Mouse (Mus musculus) olfactory bulb, adult 2 months (tissue): ENCODE results near the gene Necab3. TPM values are rescaled to one million over a fixed set of nuclear protein-coding genes. Genes with fewer than 3 reads are reported as not detected.
A peak's percentile ranks its signal among the peaks of the same experiment; 100 is the strongest.

ENCODE experiments used
- H3K27ac ChIP-seq: fragments of 200-500 bp; 2 replicates; pipeline ENCODE4 v1.5.1; 2012; ENCODE audit warnings: low read depth, low read length; ENCODE audit not compliant: insufficient read depth
- H3K4me1 ChIP-seq: fragments of 200-500 bp; 2 replicates; pipeline ENCODE4 v1.6.1; 2012; ENCODE audit warnings: low read length; ENCODE audit not compliant: control insufficient read depth, insufficient read depth
- H3K4me3 ChIP-seq: fragments of 200-500 bp; 2 replicates; pipeline ENCODE4 v1.5.1; 2012; ENCODE audit warnings: mild to moderate bottlenecking, low read depth, low read length, moderate library complexity; ENCODE audit not compliant: insufficient read depth
- CTCF ChIP-seq: fragments of 200-500 bp; IDR thresholded peaks from 2 replicates; pipeline ENCODE4 v1.5.1; 2012; ENCODE audit warnings: low read depth, mild to moderate bottlenecking, low read length, moderate library complexity; ENCODE audit not compliant: insufficient read depth
- POLR2A ChIP-seq: fragments of 200-500 bp; IDR thresholded peaks from 2 replicates; pipeline ENCODE4 v1.6.1; 2012; ENCODE audit warnings: mild to moderate bottlenecking, low read depth, low read length, moderate library complexity; ENCODE audit not compliant: insufficient read depth
- WGBS: fragments of 180-500 bp; shearing (Covaris S2); methylation state at CpG from one replicate; pipeline ENCODE4 v1.1.7; 2018; 5-methylcytosine and 5-hydroxymethylcytosine counted together
- polyA plus RNA-seq: library from polyadenylated mRNA; stranded (reverse); fragments of >200 nt; gene quantifications from 2 replicates; pipeline ENCODE4 v1.2.4, GENCODE M21; 2012; ENCODE audit warnings: low replicate concordance; ENCODE audit not compliant: missing spikeins, insufficient read depth, insufficient read length

The Necab3 gene
- polyA plus RNA-seq, 1 experiment, result not detected

DNA sequence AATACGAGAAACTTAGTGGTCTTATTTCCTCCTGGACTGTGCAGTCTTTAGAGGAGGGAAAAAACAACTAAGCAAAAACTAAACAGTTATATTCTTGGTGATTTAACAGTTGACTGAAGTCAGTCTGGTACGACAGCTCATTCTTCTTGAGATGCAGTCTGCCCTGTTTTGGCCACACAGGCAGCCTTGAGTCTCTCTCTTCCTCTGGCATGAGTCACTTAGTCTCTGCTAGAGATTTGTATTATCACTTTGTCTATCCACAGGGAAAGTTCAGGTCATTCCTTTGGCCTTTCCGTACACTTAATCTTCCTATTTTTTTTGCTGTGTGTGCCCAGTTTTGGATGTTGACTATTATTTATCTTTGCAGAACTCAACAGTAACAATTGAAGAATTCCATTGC lies 48.5 kb downstream of the Necab3 start:
- Histone ChIP-seq H3K4me1 (peaks cover 7% of the 10 kb centered on the region), H3K27ac (no peak overlapping the region), H3K4me3 (no peak overlapping the region)
- TF ChIP-seq CTCF, result no peak
- no peak for TF ChIP-seq POLR2A
- 66% methylated on average over 3 of the region's 3 CpGs for WGBS

DNA sequence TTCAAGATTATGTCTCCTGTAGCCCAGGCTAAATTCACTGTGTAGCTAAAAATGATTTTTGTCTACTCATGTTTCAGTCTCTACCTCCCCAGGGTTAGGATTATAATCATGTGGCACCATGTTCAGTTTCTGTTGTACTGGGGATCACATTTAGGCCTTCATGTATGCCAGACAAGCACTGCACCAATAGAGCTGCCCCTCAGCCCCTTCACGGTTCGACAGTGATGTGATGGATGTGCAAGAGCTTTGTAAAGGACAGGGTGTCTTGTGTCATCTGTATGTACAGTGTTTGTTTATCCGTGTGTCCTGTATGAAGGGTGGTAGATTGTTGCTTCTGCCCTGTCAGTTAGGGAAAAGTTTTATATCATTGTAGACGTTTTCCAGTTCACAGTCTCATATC lies 50.2 kb downstream of the Necab3 start:
- Histone ChIP-seq H3K4me1 (peaks cover 7% of the 10 kb centered on the region), H3K4me3 (no peak overlapping the region), H3K27ac (no peak overlapping the region)
- TF ChIP-seq POLR2A, result no peak
- TF ChIP-seq CTCF, result no peak
- WGBS, result 82% methylated on average over 4 of the region's 4 CpGs

DNA sequence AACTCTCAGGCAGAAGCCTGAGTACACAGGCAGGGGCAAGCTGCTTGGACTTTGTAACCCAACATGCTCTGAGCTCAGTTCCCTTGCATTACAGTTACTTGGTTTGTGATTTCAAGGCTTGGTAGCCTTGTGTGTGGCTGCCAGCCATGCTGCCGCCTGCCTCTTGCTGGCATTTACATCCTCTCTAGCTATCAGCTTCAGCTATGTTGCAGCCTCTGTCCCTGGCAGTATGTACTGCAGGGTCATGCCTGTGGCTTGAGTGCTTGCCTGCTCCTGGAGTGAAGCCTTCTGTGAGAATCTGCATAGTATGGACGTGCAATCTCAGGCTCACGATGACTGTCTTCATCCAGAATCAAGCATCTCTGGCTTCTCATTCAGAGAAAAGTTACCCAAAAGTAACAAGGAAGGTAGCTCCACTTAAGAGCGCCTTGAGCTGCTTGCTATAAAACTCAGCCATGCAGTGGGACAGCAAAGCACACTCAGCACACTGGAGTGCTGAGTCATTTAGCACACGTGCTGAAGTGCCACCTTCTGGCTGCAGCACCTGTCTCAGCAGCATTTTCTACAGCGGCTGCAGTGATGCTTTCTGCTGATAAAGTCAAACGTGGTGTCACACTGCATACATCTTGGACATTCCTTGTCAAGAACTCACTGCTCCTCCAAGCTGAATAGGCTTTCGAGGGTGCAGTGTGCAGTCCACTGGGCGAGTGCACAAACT lies 51.0 kb downstream of the Necab3 start:
- Histone ChIP-seq H3K4me1 (peaks cover 7% of the 10 kb centered on the region), H3K27ac (0 out of 2 replicates have a peak overlapping the region, but pooled peaks have one; percentile 12), H3K4me3 (no peak overlapping the region)
- no peak for TF ChIP-seq POLR2A
- no peak for TF ChIP-seq CTCF
- 54% methylated on average over 9 of the region's 9 CpGs for WGBS

DNA sequence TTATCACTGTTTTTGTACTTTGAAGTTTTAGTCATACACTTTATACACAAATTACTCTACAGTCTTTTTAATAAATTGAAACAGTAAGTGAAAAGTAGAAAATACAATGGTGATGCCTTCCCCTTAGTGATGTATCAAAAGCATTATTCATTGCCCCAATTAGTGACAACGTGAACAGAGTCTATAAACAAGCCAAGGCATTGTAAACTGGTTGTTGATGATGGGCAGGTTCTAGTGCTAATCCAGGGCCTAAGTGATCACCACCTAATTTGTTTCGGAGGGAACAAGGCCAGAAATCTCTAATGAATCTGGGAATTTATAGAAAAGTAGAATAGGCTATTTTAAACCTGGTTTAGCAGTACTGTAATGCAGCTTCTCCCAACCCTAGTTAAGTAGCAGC lies 51.6 kb downstream of the Necab3 start:
- Histone ChIP-seq H3K4me1 (peaks cover 7% of the 10 kb centered on the region), H3K27ac (no peak overlapping the region), H3K4me3 (no peak overlapping the region)
- 32% methylated on average over 2 of the region's 2 CpGs for WGBS
- TF ChIP-seq POLR2A (no peak), CTCF (no peak)

DNA sequence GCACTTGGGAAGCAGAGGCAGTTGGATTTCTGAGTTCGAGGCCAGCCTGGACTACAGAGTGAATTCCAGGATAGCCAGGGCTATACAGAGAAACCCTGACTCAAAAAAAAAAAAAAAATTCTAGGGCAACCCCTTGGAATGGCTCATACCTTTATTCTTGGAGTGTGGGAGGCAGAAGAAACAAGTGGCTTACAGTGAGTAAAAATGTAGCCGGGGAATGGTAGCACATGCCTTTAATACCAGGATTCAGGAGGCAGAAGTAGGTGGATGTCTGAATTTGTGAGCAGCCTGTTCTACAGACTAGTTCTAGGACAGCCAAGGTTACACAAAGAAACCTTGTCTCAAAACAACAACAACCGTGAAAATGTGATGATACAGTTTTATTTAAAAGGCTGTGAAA lies 57.9 kb downstream of the Necab3 start:
- 64% methylated on average over 3 of the region's 3 CpGs for WGBS
- H3K27ac ChIP-seq, result no peak overlapping the region
- TF ChIP-seq CTCF (no peak), POLR2A (no peak)
- H3K4me1 ChIP-seq, result no peaks in the 10 kb centered on the region; the same call in 1 of the 2 replicates
- H3K4me3 ChIP-seq, result no peak overlapping the region

DNA sequence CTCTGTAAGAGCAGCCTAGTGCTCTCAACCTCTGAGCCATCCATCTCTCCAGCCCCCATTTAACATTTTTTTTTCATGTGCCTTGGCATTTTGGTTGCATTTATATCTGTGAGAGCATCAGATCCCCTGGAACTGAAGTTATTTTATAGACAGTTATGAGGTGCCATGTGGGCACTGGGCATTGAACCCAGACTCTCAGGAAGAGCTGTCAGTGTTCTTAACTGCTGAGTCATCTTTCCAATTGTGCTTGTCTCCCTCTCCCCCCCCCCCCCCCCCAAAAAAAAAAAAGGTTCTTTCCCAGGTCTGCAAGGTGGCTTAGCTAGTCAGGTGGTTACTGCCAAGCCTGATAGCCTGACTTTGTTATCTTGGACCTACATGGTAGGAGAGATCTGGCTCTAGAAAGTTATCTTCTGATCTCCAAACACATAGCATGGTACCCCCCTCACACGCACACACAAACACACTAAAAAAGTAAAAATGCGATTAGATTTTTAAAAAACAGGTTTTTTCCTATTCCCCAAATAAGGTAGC lies 58.9 kb downstream of the Necab3 start:
- Histone ChIP-seq H3K27ac (no peak overlapping the region), H3K4me3 (no peak overlapping the region), H3K4me1 (peaks cover 3% of the 10 kb centered on the region)
- TF ChIP-seq CTCF, result no peak
- no peak for TF ChIP-seq POLR2A
- WGBS, result 99% methylated on average over 2 of the region's 2 CpGs

DNA sequence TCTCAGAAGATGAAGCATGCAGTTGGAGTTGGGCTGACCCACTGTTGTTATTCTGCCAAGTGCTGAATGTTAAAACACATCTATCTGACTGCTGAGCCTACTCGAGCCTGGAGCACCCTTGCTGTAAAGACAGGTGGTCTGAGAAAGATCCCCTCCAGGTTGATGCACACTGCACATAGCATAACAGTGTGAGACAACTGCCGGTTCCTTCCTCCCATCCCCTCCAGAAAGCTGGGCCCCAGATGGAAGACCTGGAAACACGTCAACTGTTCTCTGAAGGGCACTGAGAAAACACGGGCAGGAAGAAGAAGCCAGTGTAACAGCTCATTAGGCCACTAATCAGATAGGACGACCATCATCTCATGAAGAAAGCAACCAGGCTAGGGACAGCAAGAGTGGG lies 60.1 kb downstream of the Necab3 start:
- TF ChIP-seq CTCF, result no peak
- TF ChIP-seq POLR2A, result no peak
- Histone ChIP-seq H3K4me1 (peaks cover 3% of the 10 kb centered on the region), H3K4me3 (no peak overlapping the region), H3K27ac (no peak overlapping the region)
- WGBS, result 42% methylated on average over 5 of the region's 5 CpGs

DNA sequence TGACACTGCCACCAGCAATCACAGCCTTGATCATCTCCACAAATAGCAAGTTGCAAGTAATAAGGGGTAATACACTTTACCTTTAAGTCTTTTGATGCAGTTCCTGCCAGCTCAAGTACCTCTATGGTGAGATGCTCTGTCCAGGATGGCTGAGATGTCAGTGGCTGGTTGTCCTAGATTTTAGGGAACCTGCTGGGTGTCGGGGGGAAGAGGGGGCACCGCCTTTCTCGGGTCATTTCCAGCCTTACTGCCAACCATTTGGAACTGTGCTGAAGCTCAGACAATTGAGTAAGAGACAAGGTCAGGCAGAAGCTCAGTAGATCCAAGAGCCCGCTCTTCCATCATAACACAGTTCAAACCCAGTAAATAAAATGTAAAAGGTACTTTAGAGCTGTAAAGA lies 63.7 kb downstream of the Necab3 start:
- WGBS, result 89% methylated on average over 4 of the region's 4 CpGs
- TF ChIP-seq POLR2A (no peak), CTCF (no peak)
- Histone ChIP-seq H3K27ac (no peak overlapping the region), H3K4me1 (peaks cover 3% of the 10 kb centered on the region), H3K4me3 (no peak overlapping the region)

Other genes starting within 250 kb of the Necab3 start
- gene Cdk5rap1, start 185.9 kb downstream of the Necab3 start, polyA plus RNA-seq, result not detected in 2 replicates
- gene Snta1, start 150.8 kb downstream of the Necab3 start, polyA plus RNA-seq, result not detected in 2 replicates
- gene Cbfa2t2, start 122.4 kb downstream of the Necab3 start, polyA plus RNA-seq, result not detected in 2 replicates
- gene 1700003F12Rik, start 11.8 kb downstream of the Necab3 start, polyA plus RNA-seq, result not detected in 2 replicates
- gene Actl10, start 7.1 kb downstream of the Necab3 start, polyA plus RNA-seq, result not detected in 2 replicates
- gene E2f1, start 11.0 kb upstream of the Necab3 start, polyA plus RNA-seq, result not detected in 2 replicates
- not detected in 2 replicates for gene Pxmp4, start 44.8 kb upstream of the Necab3 start, polyA plus RNA-seq
- not detected in 2 replicates for gene Zfp341, start 54.4 kb upstream of the Necab3 start, polyA plus RNA-seq
- gene 4930519P11Rik, start 54.5 kb upstream of the Necab3 start, polyA plus RNA-seq, result not detected in 2 replicates
- gene Chmp4b, start 92.8 kb upstream of the Necab3 start, polyA plus RNA-seq, result 288 TPM in 1 of 2 replicates, not detected in the other
- gene Gm14214, start 211.1 kb upstream of the Necab3 start, polyA plus RNA-seq, result not detected in 2 replicates
- not detected in 2 replicates for gene Raly, start 232.2 kb upstream of the Necab3 start, polyA plus RNA-seq
- not detected in 2 replicates for gene a, start 232.5 kb upstream of the Necab3 start, polyA plus RNA-seq